Mouse (Mus musculus) common myeloid progenitor, adult 5-6 weeks (primary cell): ENCODE results near the gene Rad9b. TPM values are rescaled to one million over a fixed set of nuclear protein-coding genes. Genes with fewer than 3 reads are reported as not detected.

Experiments used
- ATAC-seq: replicated peaks from 2 replicates; pipeline ENCODE4 v1.8.0; 2016; ENCODE audit warnings: low read depth, mild to moderate bottlenecking, moderate TSS enrichment, inconsistent platforms; ENCODE audit not compliant: poor library complexity, severe bottlenecking
- total RNA-seq: library from RNA; stranded (forward); fragments of 200-1000, 187-1606 nt; gene quantifications from 2 replicates; pipeline ENCODE4 v1.2.3, GENCODE M21; 2017

The Rad9b gene
- 5.3 and 11.6 TPM in 2 replicates for total RNA-seq

- peak; percentile 99 for ATAC-seq
Observed at GRCm38 (mm10) chr5:122353807-122354491, at the start of gene Rad9b, which contains the start of gene Vps29. Rad9b (minus strand) TSS chr5:122354233. Vps29 (plus strand) TSS chr5:122354369.

- ATAC-seq: no peak
Observed at GRCm38 (mm10) chr5:122403362-122403761, 49.3 kb upstream of the Rad9b start.

- ATAC-seq: no peak
Observed at GRCm38 (mm10) chr5:122402772-122403171, 48.7 kb upstream of the Rad9b start.

GRCm38 (mm10) chr5:122402160-122402559 is 48.1 kb upstream of the Rad9b start:
- ATAC-seq: no peak

GRCm38 (mm10) chr5:122401303-122401640 is 47.2 kb upstream of the Rad9b start:
- peak; percentile 51 for ATAC-seq

GRCm38 (mm10) chr5:122400628-122401302 is 46.7 kb upstream of the Rad9b start:
- no peak for ATAC-seq

- no peak for ATAC-seq
Observed at GRCm38 (mm10) chr5:122399871-122400270, 45.8 kb upstream of the Rad9b start.

GRCm38 (mm10) chr5:122397495-122397894 is 43.5 kb upstream of the Rad9b start:
- no peak for ATAC-seq

GRCm38 (mm10) chr5:122396791-122397190 is 42.8 kb upstream of the Rad9b start:
- ATAC-seq: peak; percentile 50

GRCm38 (mm10) chr5:122393887-122394286 is 39.9 kb upstream of the Rad9b start:
- peak; percentile 53; the same call in 1 of the 2 replicates for ATAC-seq

GRCm38 (mm10) chr5:122392227-122393004 is 38.4 kb upstream of the Rad9b start:
- peak; percentile 34 for ATAC-seq

- peak; percentile 91 for ATAC-seq
Observed at GRCm38 (mm10) chr5:122391786-122392180, 37.8 kb upstream of the Rad9b start, which contains the start of gene Arpc3. Arpc3 (plus strand) TSS chr5:122391878.

GRCm38 (mm10) chr5:122391178-122391785 is 37.2 kb upstream of the Rad9b start:
- ATAC-seq: no peak

GRCm38 (mm10) chr5:122390671-122391070 is 36.6 kb upstream of the Rad9b start:
- ATAC-seq: no peak

GRCm38 (mm10) chr5:122390006-122390405 is 36.0 kb upstream of the Rad9b start:
- ATAC-seq: no peak

GRCm38 (mm10) chr5:122379374-122380155 is 25.5 kb upstream of the Rad9b start:
- ATAC-seq: peak; percentile 96

GRCm38 (mm10) chr5:122378171-122378570 is 24.1 kb upstream of the Rad9b start:
- ATAC-seq: no peak

- ATAC-seq: no peak
Observed at GRCm38 (mm10) chr5:122377101-122377833, 23.2 kb upstream of the Rad9b start.

GRCm38 (mm10) chr5:122372878-122373277 is 18.8 kb upstream of the Rad9b start:
- no peak for ATAC-seq
